Mouse (Mus musculus): ENCODE results near the gene Sept3.
"Not testable (repeated sequence)": the region's sequence is repeated elsewhere in the genome, so short reads cannot be mapped to it uniquely, and the experiment has no call there.

Gene Sept3

GRCm38 (mm10) chr15:82274593-82274926 lies at the start of gene Sept3:
TSS of gene Sept3 (plus strand) at chr15:82274893.
- DNase-seq (ENCODE audit: low spot score): no peak

- DNase-seq (ENCODE audit: low spot score): no peak
Observed at GRCm38 (mm10) chr15:82225769-82226168, 48.9 kb upstream of the Sept3 start.

GRCm38 (mm10) chr15:82229542-82230045 lies 45.1 kb upstream of the Sept3 start:
- DNase-seq (ENCODE audit: low spot score): no peak

GRCm38 (mm10) chr15:82230098-82230611 lies 44.5 kb upstream of the Sept3 start:
- no peak for DNase-seq (ENCODE audit: low spot score)

- no peak for DNase-seq (ENCODE audit: low spot score)
Observed at GRCm38 (mm10) chr15:82231100-82231499, 43.6 kb upstream of the Sept3 start.

- DNase-seq (ENCODE audit: low spot score): no peak
Observed at GRCm38 (mm10) chr15:82231591-82232378, 42.9 kb upstream of the Sept3 start.

- DNase-seq (ENCODE audit: low spot score): no peak
Observed at GRCm38 (mm10) chr15:82232651-82233050, 42.0 kb upstream of the Sept3 start.

- no peak for DNase-seq (ENCODE audit: low spot score)
Observed at GRCm38 (mm10) chr15:82235661-82236060, 39.0 kb upstream of the Sept3 start.

GRCm38 (mm10) chr15:82236565-82236964 lies 38.1 kb upstream of the Sept3 start:
- peak; percentile 80 for DNase-seq (ENCODE audit: low spot score)

GRCm38 (mm10) chr15:82243311-82243710 lies 31.4 kb upstream of the Sept3 start:
- DNase-seq (ENCODE audit: low spot score): no peak

GRCm38 (mm10) chr15:82243742-82244114 lies 31.0 kb upstream of the Sept3 start:
- no peak for DNase-seq (ENCODE audit: low spot score)

- DNase-seq (ENCODE audit: low spot score): peak; percentile 90
Observed at GRCm38 (mm10) chr15:82244115-82244804, 30.4 kb upstream of the Sept3 start, which contains the start of gene Cenpm. TSS of gene Cenpm (minus strand) at chr15:82244748.

- DNase-seq (ENCODE audit: low spot score): not testable (repeated sequence)
Observed at GRCm38 (mm10) chr15:82244805-82245161, 29.9 kb upstream of the Sept3 start.

GRCm38 (mm10) chr15:82247131-82247776 lies 27.4 kb upstream of the Sept3 start:
- no peak for DNase-seq (ENCODE audit: low spot score)

GRCm38 (mm10) chr15:82251579-82251978 lies 23.1 kb upstream of the Sept3 start:
- DNase-seq (ENCODE audit: low spot score): no peak

GRCm38 (mm10) chr15:82252097-82252496 lies 22.6 kb upstream of the Sept3 start, which contains the start of gene 1500009C09Rik:
TSS of gene 1500009C09Rik (plus strand) at chr15:82252397.
- DNase-seq (ENCODE audit: low spot score): no peak

GRCm38 (mm10) chr15:82255248-82255647 lies 19.4 kb upstream of the Sept3 start:
- no peak for DNase-seq (ENCODE audit: low spot score)

- DNase-seq (ENCODE audit: low spot score): no peak
Observed at GRCm38 (mm10) chr15:82255944-82256383, 18.7 kb upstream of the Sept3 start.

GRCm38 (mm10) chr15:82259510-82259909 lies 15.2 kb upstream of the Sept3 start:
- peak; percentile 58 for DNase-seq (ENCODE audit: low spot score)

GRCm38 (mm10) chr15:82266356-82266755 lies 8.3 kb upstream of the Sept3 start:
- DNase-seq (ENCODE audit: low spot score): peak; percentile 55

- no peak for DNase-seq (ENCODE audit: low spot score)
Observed at GRCm38 (mm10) chr15:82268185-82268584, 6.5 kb upstream of the Sept3 start.

- DNase-seq (ENCODE audit: low spot score): no peak
Observed at GRCm38 (mm10) chr15:82268783-82269182, 5.9 kb upstream of the Sept3 start.
